Mouse (Mus musculus) limb, embryonic 14.5 days (tissue): Measurements from ENCODE around the gene Sectm1b. TPM values are rescaled to one million over a fixed set of nuclear protein-coding genes. Genes with fewer than 3 reads are reported as not detected.

Experiments
- ATAC-seq: fragments of 200-750 bp; cut with Nextera tagmentation; 2 replicates; pipeline ENCODE4 v1.8.0; 2017; ENCODE audit warnings: low read depth, moderate number of reproducible peaks, moderate TSS enrichment; ENCODE audit not compliant: low FRiP score
- DNase-seq: peaks from one replicate; pipeline ENCODE4 v3.0.0-alpha.2; 2015; ENCODE audit warnings: low spot score
- H3K27ac ChIP-seq: fragments of 300-500 bp; sonication (generic); replicated peaks from 2 replicates; pipeline ENCODE4 v1.5.1; 2014; ENCODE audit warnings: low read depth, mild to moderate bottlenecking, low read length, moderate library complexity, mixed read lengths
- H3K27me3 ChIP-seq: fragments of 300-500 bp; sonication (generic); 2 replicates; pipeline ENCODE4 v1.6.1; 2014; ENCODE audit warnings: low read length, mixed read lengths; ENCODE audit not compliant: control insufficient read depth, insufficient read depth
- H3K36me3 ChIP-seq: fragments of 300-500 bp; sonication (generic); 2 replicates; pipeline ENCODE4 v1.6.1; 2014; ENCODE audit warnings: mild to moderate bottlenecking, low read length, moderate library complexity, mixed read lengths; ENCODE audit not compliant: control insufficient read depth, insufficient read depth
- H3K4me1 ChIP-seq: fragments of 300-500 bp; sonication (generic); 2 replicates; pipeline ENCODE4 v1.6.1; 2014; ENCODE audit warnings: antibody characterized with exemption, low read length, mixed read lengths; ENCODE audit not compliant: control insufficient read depth, insufficient read depth
- H3K4me2 ChIP-seq: fragments of 300-500 bp; sonication (generic); replicated peaks from 2 replicates; pipeline ENCODE4 v1.6.1; 2014; ENCODE audit warnings: low read depth, mild to moderate bottlenecking, low read length, moderate library complexity; ENCODE audit not compliant: severe bottlenecking
- H3K4me3 ChIP-seq: fragments of 300-500 bp; sonication (generic); replicated peaks from 2 replicates; pipeline ENCODE4 v1.5.1; 2014; ENCODE audit warnings: low read length
- H3K9ac ChIP-seq: fragments of 300-500 bp; sonication (generic); 2 replicates; pipeline ENCODE4 v1.6.1; 2014; ENCODE audit warnings: mild to moderate bottlenecking, low read depth, low read length, moderate library complexity; ENCODE audit not compliant: severe bottlenecking
- H3K9me3 ChIP-seq: fragments of 300-500 bp; sonication (generic); 2 replicates; pipeline ENCODE4 v1.6.1; 2016; ENCODE audit warnings: low read length; ENCODE audit not compliant: control insufficient read depth
- POLR2A ChIP-seq: fragments of 200-500 bp; IDR thresholded peaks from 2 replicates; pipeline ENCODE4 v1.8.0; 2012; ENCODE audit warnings: inconsistent platforms, mild to moderate bottlenecking, moderate library complexity, borderline replicate concordance; ENCODE audit not compliant: insufficient read depth, insufficient read length; ENCODE audit errors: extremely low read depth
- WGBS: fragments of 180-500 bp; shearing (Covaris S2); extraction: QIAGEN DNeasy Blood & Tissue Kit; methylation state at CpG from one replicate; pipeline ENCODE4 v1.1.7; 2014; 5-methylcytosine and 5-hydroxymethylcytosine counted together
- polyA plus RNA-seq, 2 experiments: library from polyadenylated mRNA; depleted of rRNA in 1 of 2; stranded (reverse) in 1 of 2; unstranded in 1 of 2; fragments of >200 nt; fragmentation: Nextera tagmentation in 1 of 2; extraction: Ambion mirVana in 1 of 2; gene quantifications; 2 replicates each; pipeline versions ENCODE4 v1.2.1 to v1.2.3; 2012 to 2014

The Sectm1b gene
- polyA plus RNA-seq, 2 experiments = not detected

GRCm38 (mm10) chr11:121089756-121090546 lies 26.6 kb upstream of the Sectm1b start:
- no peak overlapping the region for H3K27ac ChIP-seq
- no peak for TF ChIP-seq POLR2A
- H3K27me3 ChIP-seq = no peaks in the 10 kb centered on the region
- no peaks in the 10 kb centered on the region for H3K4me1 ChIP-seq
- H3K36me3 ChIP-seq = no peaks in the 10 kb centered on the region
- no peak overlapping the region for H3K9ac ChIP-seq
- no peak overlapping the region for H3K4me2 ChIP-seq
- DNase-seq (no peak), ATAC-seq (no peak)
- H3K9me3 ChIP-seq = no peaks in the 10 kb centered on the region
- 84% methylated on average over 2 of the region's 2 CpGs for WGBS
- no peak overlapping the region for H3K4me3 ChIP-seq

DNA sequence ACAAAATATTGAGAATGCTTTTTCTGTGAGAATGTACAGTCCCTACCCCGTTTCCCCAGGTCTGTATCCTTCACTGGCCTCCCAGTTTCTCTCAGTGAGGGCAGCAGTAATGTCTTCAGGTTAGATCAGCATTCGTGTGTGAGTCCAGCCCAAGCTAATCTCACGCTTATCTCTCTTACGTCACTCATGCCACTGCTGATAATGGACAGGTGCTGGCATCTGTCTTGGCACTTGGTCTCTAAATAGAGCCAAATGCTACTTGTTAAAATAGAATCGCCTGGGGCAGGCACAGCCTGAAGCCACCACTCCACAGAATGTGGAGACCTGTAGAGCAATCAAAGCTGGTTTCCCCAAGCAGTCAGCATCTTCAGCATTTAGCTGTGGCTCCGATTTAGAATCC lies 25.6 kb upstream of the Sectm1b start:
- no peaks in the 10 kb centered on the region for H3K4me1 ChIP-seq
- no peak overlapping the region for H3K4me2 ChIP-seq
- WGBS = 61% methylated on average over 6 of the region's 6 CpGs
- DNase-seq (no peak), ATAC-seq (no peak)
- no peaks in the 10 kb centered on the region for H3K36me3 ChIP-seq
- no peaks in the 10 kb centered on the region for H3K9me3 ChIP-seq
- no peak overlapping the region for H3K4me3 ChIP-seq
- H3K9ac ChIP-seq = no peak overlapping the region
- H3K27ac ChIP-seq = no peak overlapping the region
- H3K27me3 ChIP-seq = no peaks in the 10 kb centered on the region
- no peak for TF ChIP-seq POLR2A

DNA sequence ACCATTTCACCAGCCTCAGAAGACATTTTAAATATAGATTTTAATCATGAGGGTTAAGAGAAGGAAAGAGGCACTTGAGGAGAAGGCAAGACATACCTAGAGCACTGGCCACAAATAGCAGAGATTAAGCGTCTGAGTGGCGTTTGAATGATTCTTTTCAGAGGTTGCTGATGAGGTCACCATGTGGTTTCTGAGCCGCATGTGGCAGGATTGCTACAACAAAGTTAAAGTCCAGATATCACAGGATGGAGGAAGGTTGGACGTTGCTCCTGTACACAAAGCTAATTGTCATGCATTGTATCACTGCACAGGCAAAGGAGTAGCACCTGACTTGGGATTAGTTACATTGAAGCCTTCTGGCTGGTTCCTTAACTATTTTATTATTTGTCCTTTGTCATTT lies 22.9 kb upstream of the Sectm1b start:
- H3K9ac ChIP-seq = no peak overlapping the region

GRCm38 (mm10) chr11:121085181-121085580 lies 21.8 kb upstream of the Sectm1b start:
- 81% methylated on average over 5 of the region's 5 CpGs for WGBS
- Histone ChIP-seq H3K9me3 (no peaks in the 10 kb centered on the region), H3K9ac (no peak overlapping the region), H3K4me3 (no peak overlapping the region), H3K4me1 (no peaks in the 10 kb centered on the region), H3K4me2 (no peak overlapping the region), H3K27me3 (no peaks in the 10 kb centered on the region), H3K36me3 (no peaks in the 10 kb centered on the region), H3K27ac (no peak overlapping the region)
- ATAC-seq = no peak
- no peak for DNase-seq
- no peak for TF ChIP-seq POLR2A

More for the DNA sequence above, 22.9 kb upstream of the Sectm1b start:
- H3K27me3 ChIP-seq = no peaks in the 10 kb centered on the region
- no peak overlapping the region for H3K4me2 ChIP-seq
- no peak overlapping the region for H3K27ac ChIP-seq
- TF ChIP-seq POLR2A = no peak
- DNase-seq (no peak), ATAC-seq (no peak)
- H3K36me3 ChIP-seq = no peaks in the 10 kb centered on the region
- no peaks in the 10 kb centered on the region for H3K9me3 ChIP-seq
- H3K4me1 ChIP-seq = no peaks in the 10 kb centered on the region
- 55% methylated on average over 4 of the region's 4 CpGs for WGBS
- H3K4me3 ChIP-seq = no peak overlapping the region

DNA sequence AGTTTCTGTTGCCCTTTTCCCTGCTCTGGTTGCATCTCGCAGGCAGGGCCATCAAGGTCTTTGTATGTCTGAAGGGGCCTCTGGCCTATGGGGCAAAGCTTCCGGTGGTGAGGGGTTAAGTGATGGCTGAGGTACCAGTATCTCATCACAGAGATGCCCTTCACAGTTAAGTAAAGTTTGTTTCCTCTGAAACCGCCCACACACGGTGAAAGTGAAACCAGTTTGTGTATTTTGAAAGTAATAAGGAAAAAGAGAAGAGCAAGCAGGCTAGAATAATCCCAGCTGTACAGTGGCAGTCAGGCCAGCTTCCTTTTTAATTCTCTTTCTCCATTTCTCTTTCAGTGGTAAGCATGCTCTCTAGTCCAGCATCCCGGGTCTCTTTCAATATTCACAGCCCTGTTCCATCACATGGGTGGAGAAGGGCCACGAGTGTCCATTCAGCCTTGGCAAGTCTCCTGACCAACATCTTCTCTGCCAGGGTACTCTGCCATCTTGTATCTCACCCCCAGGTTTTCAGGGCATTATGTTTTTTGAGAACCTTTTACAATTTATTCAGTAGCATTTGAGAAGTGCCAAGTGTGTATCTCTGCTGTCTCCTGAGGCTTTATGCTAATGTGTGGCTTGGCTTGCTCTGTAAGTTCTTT lies 19.6 kb upstream of the Sectm1b start:
- Histone ChIP-seq H3K4me3 (no peak overlapping the region), H3K27ac (no peak overlapping the region), H3K27me3 (no peaks in the 10 kb centered on the region), H3K9me3 (no peaks in the 10 kb centered on the region), H3K9ac (no peak overlapping the region), H3K36me3 (no peaks in the 10 kb centered on the region), H3K4me2 (no peak overlapping the region), H3K4me1 (no peaks in the 10 kb centered on the region)
- no peak for ATAC-seq
- no peak for TF ChIP-seq POLR2A
- DNase-seq = no peak
- 76% methylated on average over 6 of the region's 6 CpGs for WGBS

DNA sequence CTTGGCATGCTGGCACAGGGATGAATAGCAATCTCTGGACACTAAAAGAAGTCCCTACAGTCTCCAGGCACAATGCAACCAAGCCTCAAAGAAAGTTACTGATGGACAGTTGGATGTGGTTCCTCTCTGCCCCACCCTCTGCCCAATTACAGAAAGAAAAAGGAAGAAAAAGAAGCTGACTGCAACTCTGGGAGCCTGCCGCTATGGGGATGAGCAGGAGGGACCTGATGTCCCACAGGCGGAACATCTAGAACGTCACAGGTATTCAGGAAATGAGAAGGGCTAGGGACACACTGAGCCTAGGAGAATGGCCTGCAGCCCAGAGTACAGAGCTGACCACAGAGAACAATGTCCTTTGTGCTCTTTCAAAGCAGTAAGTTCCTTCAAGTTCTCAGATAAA lies 18.9 kb upstream of the Sectm1b start:
- no peak overlapping the region for H3K27ac ChIP-seq
- DNase-seq (no peak), ATAC-seq (no peak)
- 77% methylated on average over 3 of the region's 3 CpGs for WGBS
- H3K4me3 ChIP-seq = no peak overlapping the region
- no peaks in the 10 kb centered on the region for H3K4me1 ChIP-seq
- no peak overlapping the region for H3K4me2 ChIP-seq
- H3K9me3 ChIP-seq = no peaks in the 10 kb centered on the region
- no peak overlapping the region for H3K9ac ChIP-seq
- no peak for TF ChIP-seq POLR2A
- H3K27me3 ChIP-seq = no peaks in the 10 kb centered on the region
- no peaks in the 10 kb centered on the region for H3K36me3 ChIP-seq
